Mouse (Mus musculus) olfactory bulb, adult 2 months (tissue): ENCODE results near the gene Rom1.

Experiments
- CTCF ChIP-seq: fragments of 200-500 bp; IDR thresholded peaks from 2 replicates; pipeline ENCODE4 v1.5.1; 2012; ENCODE audit warnings: low read depth, mild to moderate bottlenecking, low read length, moderate library complexity; ENCODE audit not compliant: insufficient read depth
- POLR2A ChIP-seq: fragments of 200-500 bp; IDR thresholded peaks from 2 replicates; pipeline ENCODE4 v1.6.1; 2012; ENCODE audit warnings: mild to moderate bottlenecking, low read depth, low read length, moderate library complexity; ENCODE audit not compliant: insufficient read depth

GRCm38 (mm10) chr19:8920836-8921291, 8.3 kb downstream of the Rom1 start:
- no peak for TF ChIP-seq CTCF
- TF ChIP-seq POLR2A, result no peak
